Mouse (Mus musculus) heart, embryonic 12.5 days (tissue): ENCODE measurements at regions not wholly inside any gene's neighbourhood (a gene's known extent, or its start where the extent isn't known, plus 50 kb on each side); places are given as distances from the start of the nearest gene placed in this dataset.

Experiments
- ATAC-seq: fragments of 200-750 bp; cut with Nextera tagmentation; 2 replicates; pipeline ENCODE4 v1.8.0; 2017; ENCODE audit warnings: moderate TSS enrichment, moderate library complexity; ENCODE audit not compliant: insufficient number of reproducible peaks, low FRiP score
- H3K27ac ChIP-seq: fragments of 300-500 bp; sonication (generic); 2 replicates; pipeline ENCODE4 v1.5.1; 2016; ENCODE audit warnings: mild to moderate bottlenecking, moderate library complexity; ENCODE audit not compliant: poor library complexity, severe bottlenecking
- H3K27me3 ChIP-seq: fragments of 300-500 bp; sonication (generic); replicated peaks from 2 replicates; pipeline ENCODE4 v1.6.1; 2016; ENCODE audit warnings: mild to moderate bottlenecking, moderate library complexity
- H3K36me3 ChIP-seq: fragments of 300-500 bp; sonication (generic); 2 replicates; pipeline ENCODE4 v1.6.1; 2016; ENCODE audit warnings: mild to moderate bottlenecking, moderate library complexity
- H3K4me1 ChIP-seq: fragments of 300-500 bp; sonication (generic); replicated peaks from 2 replicates; pipeline ENCODE4 v1.6.1; 2016; ENCODE audit warnings: mild to moderate bottlenecking
- H3K4me2 ChIP-seq: fragments of 300-500 bp; sonication (generic); 2 replicates; pipeline ENCODE4 v1.6.1; 2016; ENCODE audit warnings: mild to moderate bottlenecking, moderate library complexity
- H3K4me3 ChIP-seq: fragments of 300-500 bp; sonication (generic); 2 replicates; pipeline ENCODE4 v1.5.1; 2016; ENCODE audit warnings: mild to moderate bottlenecking
- H3K9ac ChIP-seq: fragments of 300-500 bp; sonication (generic); 2 replicates; pipeline ENCODE4 v1.6.1; 2016; ENCODE audit warnings: mild to moderate bottlenecking, moderate library complexity
- H3K9me3 ChIP-seq: fragments of 300-500 bp; sonication (generic); replicated peaks from 2 replicates; pipeline ENCODE4 v1.6.1; 2016; ENCODE audit warnings: mild to moderate bottlenecking, moderate library complexity
- WGBS: fragments of 180-500 bp; shearing (Covaris S2); methylation state at CpG from one replicate; pipeline ENCODE4 v1.1.7; 2016; 5-methylcytosine and 5-hydroxymethylcytosine counted together

- H3K27me3 ChIP-seq = no peaks in the 10 kb centered on the region
- no peaks in the 10 kb centered on the region for H3K4me1 ChIP-seq
- no peak overlapping the region for H3K4me2 ChIP-seq
- H3K9me3 ChIP-seq = no peaks in the 10 kb centered on the region
- no peak overlapping the region for H3K27ac ChIP-seq
- no peak overlapping the region for H3K9ac ChIP-seq
- H3K4me3 ChIP-seq = no peak overlapping the region
- WGBS = 78% methylated on average over 4 of the region's 4 CpGs
- ATAC-seq = no peak
- H3K36me3 ChIP-seq = no peaks in the 10 kb centered on the region
These were observed 130.5 kb upstream of the Cdh5 start for GRCm38 (mm10) chr8:103970966-103971365.

- 66% methylated on average over 6 of the region's 6 CpGs for WGBS
- H3K4me2 ChIP-seq = no peak overlapping the region
- H3K4me3 ChIP-seq = no peak overlapping the region
- ATAC-seq = no peak
- H3K27me3 ChIP-seq = no peaks in the 10 kb centered on the region; the same call in 1 of the 2 replicates
- no peak overlapping the region for H3K9ac ChIP-seq
- H3K27ac ChIP-seq = no peak overlapping the region
- H3K9me3 ChIP-seq = no peaks in the 10 kb centered on the region
- no peaks in the 10 kb centered on the region for H3K36me3 ChIP-seq
- H3K4me1 ChIP-seq = no peaks in the 10 kb centered on the region
These were observed 124.9 kb upstream of the Cdh5 start for GRCm38 (mm10) chr8:103976488-103976887.

- Histone ChIP-seq H3K4me3 (no peak overlapping the region), H3K9me3 (no peaks in the 10 kb centered on the region), H3K27ac (no peak overlapping the region), H3K4me1 (no peaks in the 10 kb centered on the region), H3K36me3 (no peaks in the 10 kb centered on the region), H3K9ac (no peak overlapping the region), H3K27me3 (no peaks in the 10 kb centered on the region; the same call in 1 of the 2 replicates), H3K4me2 (no peak overlapping the region)
- ATAC-seq = no peak
- WGBS = 63% methylated on average over 5 of the region's 5 CpGs
These were observed 122.5 kb upstream of the Cdh5 start for GRCm38 (mm10) chr8:103978948-103979347.

GRCm38 (mm10) chr8:103983860-103984594, 117.4 kb upstream of the Cdh5 start:
- Histone ChIP-seq H3K4me1 (no peaks in the 10 kb centered on the region), H3K9ac (no peak overlapping the region), H3K27me3 (no peaks in the 10 kb centered on the region; the same call in 1 of the 2 replicates), H3K9me3 (peaks cover 6% of the 10 kb centered on the region; the same call in 1 of the 2 replicates), H3K4me2 (no peak overlapping the region), H3K36me3 (no peaks in the 10 kb centered on the region), H3K27ac (no peak overlapping the region), H3K4me3 (no peak overlapping the region)
- no peak for ATAC-seq
- WGBS = 69% methylated on average over 11 of the region's 11 CpGs

- Histone ChIP-seq H3K4me3 (no peak overlapping the region), H3K27me3 (no peaks in the 10 kb centered on the region; the same call in 1 of the 2 replicates)
- ATAC-seq = no peak
These were observed 115.8 kb upstream of the Cdh5 start for GRCm38 (mm10) chr8:103985640-103986039.

GRCm38 (mm10) chr8:103993897-103994296, 107.5 kb upstream of the Cdh5 start:
- Histone ChIP-seq H3K9ac (no peak overlapping the region), H3K4me1 (no peaks in the 10 kb centered on the region), H3K9me3 (no peaks in the 10 kb centered on the region), H3K27me3 (no peaks in the 10 kb centered on the region), H3K36me3 (no peaks in the 10 kb centered on the region), H3K4me3 (no peak overlapping the region), H3K27ac (no peak overlapping the region), H3K4me2 (no peak overlapping the region)
- ATAC-seq = no peak
- WGBS = 72% methylated on average over 2 of the region's 2 CpGs

More at GRCm38 (mm10) chr8:103985640-103986039, 115.8 kb upstream of the Cdh5 start:
- H3K4me1 ChIP-seq = no peaks in the 10 kb centered on the region
- H3K36me3 ChIP-seq = no peaks in the 10 kb centered on the region
- no peak overlapping the region for H3K4me2 ChIP-seq
- no peak overlapping the region for H3K27ac ChIP-seq
- H3K9ac ChIP-seq = no peak overlapping the region
- WGBS = 83% methylated on average over 2 of the region's 2 CpGs
- H3K9me3 ChIP-seq = peaks cover 6% of the 10 kb centered on the region; the same call in 1 of the 2 replicates

GRCm38 (mm10) chr8:103998143-103998542, 103.3 kb upstream of the Cdh5 start:
- no peak overlapping the region for H3K4me2 ChIP-seq
- H3K9me3 ChIP-seq = no peaks in the 10 kb centered on the region
- 40% methylated on average over 6 of the region's 6 CpGs for WGBS
- H3K4me1 ChIP-seq = no peaks in the 10 kb centered on the region
- H3K4me3 ChIP-seq = no peak overlapping the region
- no peak overlapping the region for H3K27ac ChIP-seq
- H3K27me3 ChIP-seq = no peaks in the 10 kb centered on the region
- no peak for ATAC-seq
- H3K36me3 ChIP-seq = no peaks in the 10 kb centered on the region
- H3K9ac ChIP-seq = no peak overlapping the region

- H3K4me1 ChIP-seq = no peaks in the 10 kb centered on the region
- no peaks in the 10 kb centered on the region for H3K9me3 ChIP-seq
- no peak overlapping the region for H3K4me3 ChIP-seq
- WGBS = 80% methylated on average over 2 of the region's 2 CpGs
- H3K36me3 ChIP-seq = no peaks in the 10 kb centered on the region
- H3K27me3 ChIP-seq = 0 out of 2 replicates have a peak, but pooled peaks cover 3% of the 10 kb centered on the region
- H3K27ac ChIP-seq = no peak overlapping the region
- H3K9ac ChIP-seq = no peak overlapping the region
- no peak overlapping the region for H3K4me2 ChIP-seq
- ATAC-seq = no peak
These were observed 94.2 kb upstream of the Cdh5 start for GRCm38 (mm10) chr8:104007209-104007608.

GRCm38 (mm10) chr8:104008756-104009155, 92.7 kb upstream of the Cdh5 start:
- no peaks in the 10 kb centered on the region for H3K36me3 ChIP-seq
- 0 out of 2 replicates have a peak, but pooled peaks cover 3% of the 10 kb centered on the region for H3K27me3 ChIP-seq
- H3K4me3 ChIP-seq = no peak overlapping the region
- no peaks in the 10 kb centered on the region for H3K9me3 ChIP-seq
- no peak overlapping the region for H3K4me2 ChIP-seq
- 69% methylated on average over 5 of the region's 5 CpGs for WGBS
- 0 out of 2 replicates have a peak, but pooled peaks cover 3% of the 10 kb centered on the region for H3K4me1 ChIP-seq
- no peak for ATAC-seq
- no peak overlapping the region for H3K9ac ChIP-seq
- no peak overlapping the region for H3K27ac ChIP-seq

GRCm38 (mm10) chr8:104009306-104009705, 92.1 kb upstream of the Cdh5 start:
- Histone ChIP-seq H3K36me3 (no peaks in the 10 kb centered on the region), H3K27ac (no peak overlapping the region), H3K9me3 (no peaks in the 10 kb centered on the region), H3K9ac (no peak overlapping the region), H3K4me2 (no peak overlapping the region), H3K4me3 (no peak overlapping the region), H3K27me3 (0 out of 2 replicates have a peak, but pooled peaks cover 3% of the 10 kb centered on the region), H3K4me1 (0 out of 2 replicates have a peak, but pooled peaks cover 3% of the 10 kb centered on the region)
- ATAC-seq = no peak
- WGBS = 83% methylated on average over 6 of the region's 6 CpGs

GRCm38 (mm10) chr8:104022231-104022630, 79.2 kb upstream of the Cdh5 start:
- WGBS = 72% methylated on average over 7 of the region's 7 CpGs
- no peak for ATAC-seq
- peak overlapping the region; percentile 36; the same call in 1 of the 2 replicates for H3K27ac ChIP-seq
- no peak overlapping the region for H3K4me3 ChIP-seq
- H3K36me3 ChIP-seq = no peaks in the 10 kb centered on the region
- peaks cover 20% of the 10 kb centered on the region for H3K4me1 ChIP-seq
- no peak overlapping the region for H3K9ac ChIP-seq
- H3K27me3 ChIP-seq = peaks cover 6% of the 10 kb centered on the region; the same call in 1 of the 2 replicates
- H3K4me2 ChIP-seq = no peak overlapping the region
- no peaks in the 10 kb centered on the region for H3K9me3 ChIP-seq
